Mouse (Mus musculus) testis, postnatal 14 days (tissue): ENCODE results near the gene Slc2a12.

Experiments used
- DNase-seq: peaks from one replicate; pipeline ENCODE4 v3.0.0; 2021; ENCODE audit warnings: low spot score

The Slc2a12 gene

GRCm38 (mm10) chr10:22660286-22661000 is 15.6 kb downstream of the Slc2a12 start:
- DNase-seq = no peak

- DNase-seq = no peak
Measured at GRCm38 (mm10) chr10:22668509-22668908, 23.7 kb downstream of the Slc2a12 start.

GRCm38 (mm10) chr10:22674176-22674575 is 29.4 kb downstream of the Slc2a12 start:
- DNase-seq = no peak

GRCm38 (mm10) chr10:22675848-22676630 is 31.2 kb downstream of the Slc2a12 start:
- DNase-seq = no peak

GRCm38 (mm10) chr10:22696236-22696635 is 51.4 kb downstream of the Slc2a12 start:
- no peak for DNase-seq

GRCm38 (mm10) chr10:22696864-22697263 is 52.1 kb downstream of the Slc2a12 start:
- DNase-seq = no peak

- DNase-seq = no peak
Measured at GRCm38 (mm10) chr10:22698158-22698953, 53.5 kb downstream of the Slc2a12 start.

- DNase-seq = no peak
Measured at GRCm38 (mm10) chr10:22699487-22700335, 54.9 kb downstream of the Slc2a12 start.

GRCm38 (mm10) chr10:22700773-22701172 is 56.0 kb downstream of the Slc2a12 start:
- DNase-seq = no peak

- no peak for DNase-seq
Measured at GRCm38 (mm10) chr10:22701485-22702315, 56.9 kb downstream of the Slc2a12 start.

- no peak for DNase-seq
Measured at GRCm38 (mm10) chr10:22703844-22704243, 59.0 kb downstream of the Slc2a12 start.

GRCm38 (mm10) chr10:22708190-22708843 is 63.5 kb downstream of the Slc2a12 start:
- no peak for DNase-seq

- no peak for DNase-seq
Measured at GRCm38 (mm10) chr10:22710173-22710777, 65.5 kb downstream of the Slc2a12 start.

GRCm38 (mm10) chr10:22712955-22713354 is 68.1 kb downstream of the Slc2a12 start:
- DNase-seq = no peak

GRCm38 (mm10) chr10:22714520-22714919 is 69.7 kb downstream of the Slc2a12 start:
- no peak for DNase-seq

GRCm38 (mm10) chr10:22718475-22718874 is 73.7 kb downstream of the Slc2a12 start:
- no peak for DNase-seq

GRCm38 (mm10) chr10:22720781-22721529 is 76.1 kb downstream of the Slc2a12 start:
- no peak for DNase-seq

- no peak for DNase-seq
Measured at GRCm38 (mm10) chr10:22725166-22725565, 80.4 kb downstream of the Slc2a12 start.

- DNase-seq = no peak
Measured at GRCm38 (mm10) chr10:22726295-22726694, 81.5 kb downstream of the Slc2a12 start.
